Mouse (Mus musculus) liver (tissue): Measurements from ENCODE around the gene Iqca.
A peak's percentile ranks its signal among the peaks of the same experiment; 100 is the strongest.

ENCODE experiments used
- DNase-seq: peaks from one replicate; pipeline ENCODE4 v3.0.0-alpha.2; 2020; ENCODE audit warnings: mixed read lengths

The Iqca gene

DNA sequence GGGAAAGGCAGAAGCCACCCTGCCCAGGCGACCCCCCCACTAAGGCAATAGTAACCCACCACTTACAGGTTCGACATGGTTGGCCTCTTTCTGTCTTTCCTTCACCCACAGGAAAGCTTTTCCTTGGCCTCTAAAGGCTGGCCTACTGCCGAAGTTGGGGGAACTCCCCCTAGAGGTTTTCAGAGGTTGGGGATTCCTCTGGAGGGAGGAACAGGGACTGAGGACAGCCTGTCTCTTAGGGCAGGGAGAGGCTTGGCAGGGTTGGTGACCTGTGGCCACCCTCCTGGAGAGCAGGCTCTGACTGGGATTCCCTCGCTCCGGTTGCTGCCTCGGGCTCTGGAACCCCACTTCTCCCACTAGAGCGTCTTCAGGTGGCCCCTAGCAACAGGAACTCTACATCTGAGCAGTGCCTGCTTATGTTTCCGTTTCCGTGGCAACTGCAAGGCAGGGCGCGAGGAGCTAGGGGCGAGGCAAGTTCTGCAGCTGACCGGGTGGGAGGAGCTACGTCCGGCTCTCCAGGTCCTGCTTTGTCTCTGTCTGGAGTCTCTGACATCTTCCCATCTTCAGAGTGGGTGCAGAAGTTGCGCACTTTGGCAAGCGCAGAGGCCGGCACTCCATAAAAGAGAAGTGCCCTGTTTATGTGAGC lies at the start of gene Iqca:
TSS of gene Iqca (minus strand) at position 303 of the 646 bp plus-strand sequence.
- peak; percentile 66 for DNase-seq

GRCm38 (mm10) chr1:90202207-90202978 lies 49.2 kb upstream of the Iqca start:
- peak; percentile 47 for DNase-seq

GRCm38 (mm10) chr1:90201655-90202054 lies 48.5 kb upstream of the Iqca start:
- DNase-seq, result no peak

DNA sequence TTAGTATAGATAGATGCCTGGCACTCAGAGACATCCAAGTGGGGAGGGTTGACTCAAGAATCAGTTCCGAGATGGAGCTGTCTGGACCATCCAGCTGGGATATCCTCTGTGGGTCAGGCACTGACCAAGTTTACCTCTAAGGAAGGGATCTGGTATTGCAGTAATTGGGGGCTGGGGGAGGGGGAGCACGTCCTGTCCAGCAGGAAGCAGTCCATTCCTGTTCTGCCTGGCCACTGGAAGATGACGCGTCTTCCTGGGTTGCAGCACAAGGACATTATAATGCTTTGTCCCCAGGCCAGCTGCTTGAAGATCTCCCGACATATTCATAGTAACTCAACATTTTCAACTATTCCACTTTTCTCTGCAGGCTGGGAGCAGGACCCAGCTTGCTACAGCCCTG lies 48.0 kb upstream of the Iqca start:
- DNase-seq, result no peak

DNA sequence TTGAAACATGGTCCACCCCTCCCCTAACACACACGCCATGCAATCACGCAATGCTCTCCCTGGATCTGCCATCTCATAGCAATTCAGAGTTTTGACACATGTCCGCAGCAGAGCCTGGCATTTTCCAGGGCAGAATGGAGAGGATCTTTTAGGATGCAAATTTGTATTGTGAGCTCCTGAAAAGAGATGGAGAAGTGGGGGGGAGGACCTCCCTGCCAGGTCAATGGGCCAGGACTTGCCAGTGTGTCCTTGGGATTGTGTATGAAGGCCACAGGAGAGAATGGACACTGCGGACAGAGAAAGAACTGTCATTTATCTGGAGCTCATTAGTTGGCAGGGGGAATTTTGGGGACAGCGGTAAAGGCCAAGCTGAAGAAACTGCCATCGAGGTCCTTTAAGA lies 35.8 kb upstream of the Iqca start:
- no peak for DNase-seq

GRCm38 (mm10) chr1:90186874-90187273 lies 33.7 kb upstream of the Iqca start:
- DNase-seq, result no peak

- no peak for DNase-seq
These were observed 33.0 kb upstream of the Iqca start for GRCm38 (mm10) chr1:90186173-90186572.

- no peak for DNase-seq
These were observed 30.4 kb upstream of the Iqca start for GRCm38 (mm10) chr1:90183602-90184001.

GRCm38 (mm10) chr1:90182521-90182920 lies 29.3 kb upstream of the Iqca start:
- DNase-seq, result no peak

DNA sequence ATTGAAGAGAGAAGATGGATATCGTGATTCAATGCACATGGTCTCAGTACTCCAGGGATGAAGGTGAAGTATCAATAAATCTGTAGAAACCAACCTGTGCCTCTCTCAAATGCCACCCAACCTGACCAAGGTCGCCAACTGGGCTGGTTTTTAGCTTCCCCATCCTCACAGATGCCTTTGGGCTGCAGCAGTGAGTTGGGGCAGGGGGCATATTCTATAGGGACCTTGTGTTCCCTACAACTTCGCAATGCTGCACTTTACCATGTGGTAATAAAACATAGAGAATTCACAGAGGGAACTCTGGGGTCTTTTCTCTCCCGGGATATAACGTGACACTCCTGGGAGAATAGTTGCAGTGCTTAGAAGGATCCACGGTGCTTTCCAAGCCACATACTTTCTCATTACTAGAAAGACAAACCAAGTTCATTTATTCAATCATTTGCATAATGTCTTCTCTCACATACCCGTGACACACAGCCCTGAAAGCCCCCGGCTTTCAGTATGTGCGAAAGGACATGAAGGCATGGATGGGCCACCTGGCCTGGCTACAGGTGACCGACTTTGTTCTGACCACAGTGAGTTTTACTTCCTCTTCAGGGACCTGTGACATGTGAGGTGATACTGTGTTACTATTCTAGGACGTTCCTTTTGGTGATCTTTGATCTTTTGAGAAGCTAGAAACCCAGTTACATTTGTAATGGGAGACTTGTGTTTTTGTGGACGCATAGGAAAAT lies 27.9 kb upstream of the Iqca start:
- DNase-seq, result no peak

DNA sequence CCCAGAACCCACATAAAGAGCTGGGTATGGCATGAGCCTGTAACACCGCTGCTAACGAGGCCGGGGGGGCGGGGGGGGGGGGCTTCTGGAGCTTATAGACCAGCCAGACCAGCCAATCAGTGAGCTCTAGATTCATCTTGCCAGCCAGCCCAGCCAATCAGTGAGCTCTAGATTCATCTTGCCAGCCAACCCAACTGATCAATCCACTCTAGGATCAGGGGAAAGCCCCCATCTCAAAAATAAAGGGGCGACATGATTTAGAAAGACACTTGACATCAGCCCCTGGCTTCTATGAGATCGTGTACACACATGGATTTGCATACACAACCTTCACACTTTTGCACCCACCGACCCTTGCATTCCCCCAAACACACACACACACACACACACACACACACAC lies 27.3 kb upstream of the Iqca start:
- DNase-seq, result no peak

DNA sequence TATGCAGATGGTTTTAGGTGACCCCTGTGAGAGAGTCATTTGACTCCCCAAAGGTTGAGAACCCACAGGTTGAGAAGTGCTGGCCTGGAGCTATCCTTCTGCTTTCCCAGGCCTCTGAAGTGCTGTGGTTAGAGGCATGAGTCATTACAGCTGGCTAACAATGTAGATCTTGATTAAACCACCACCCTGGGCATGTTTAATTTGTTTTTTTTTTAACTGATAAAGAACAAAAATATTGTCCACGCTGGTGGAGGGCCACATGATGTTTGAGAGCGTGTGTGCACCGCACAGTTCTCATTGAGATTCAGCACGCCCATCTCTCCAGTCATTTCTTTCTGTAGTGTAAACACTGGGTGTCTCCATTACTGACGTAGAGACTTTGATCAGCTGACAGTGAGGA lies 24.8 kb upstream of the Iqca start:
- DNase-seq, result no peak

DNA sequence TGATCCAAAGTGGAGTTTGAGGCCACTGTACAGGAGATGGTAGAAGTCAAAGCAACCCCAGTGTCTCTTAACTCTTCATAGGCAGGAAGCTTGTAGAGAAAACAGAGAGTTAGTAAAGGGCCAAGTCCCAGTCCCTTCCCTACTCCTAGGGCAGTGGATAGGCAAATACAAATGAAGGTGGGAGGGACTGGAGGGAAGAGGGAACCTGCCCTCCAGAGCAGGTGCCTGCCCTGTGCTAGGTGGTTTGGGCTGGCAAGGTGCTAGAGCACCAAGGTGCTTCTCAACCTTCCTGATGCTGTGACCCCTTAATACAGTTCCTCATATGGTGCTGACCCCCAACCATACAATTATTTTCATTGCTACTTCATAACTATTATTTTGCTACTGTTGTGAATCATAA lies 24.4 kb upstream of the Iqca start:
- no peak for DNase-seq

GRCm38 (mm10) chr1:90176223-90176622 lies 23.0 kb upstream of the Iqca start:
- DNase-seq, result no peak

GRCm38 (mm10) chr1:90174338-90174737 lies 21.1 kb upstream of the Iqca start:
- DNase-seq, result no peak

GRCm38 (mm10) chr1:90164319-90164718 lies 11.1 kb upstream of the Iqca start:
- no peak for DNase-seq

DNA sequence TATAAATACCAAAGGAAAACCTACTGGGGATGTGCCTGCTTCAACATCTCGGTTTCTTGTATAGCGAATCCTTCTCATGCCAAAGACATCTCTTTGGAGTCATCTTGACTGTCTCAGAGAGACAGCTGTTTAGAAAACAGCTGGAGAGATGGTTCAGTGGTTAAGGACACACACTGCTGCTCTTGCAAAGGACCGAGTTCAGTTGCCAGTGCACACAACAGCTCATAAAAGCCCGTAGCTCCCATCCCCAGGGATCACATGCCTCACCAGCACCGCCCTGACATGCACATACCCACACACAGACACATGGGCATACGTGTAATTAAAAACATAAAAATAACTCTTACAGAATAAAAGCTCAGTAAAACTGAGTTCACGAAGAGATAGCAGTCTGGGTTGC lies 10.0 kb upstream of the Iqca start:
- no peak for DNase-seq

- no peak for DNase-seq
These were observed 9.2 kb upstream of the Iqca start for GRCm38 (mm10) chr1:90162379-90162857.

DNA sequence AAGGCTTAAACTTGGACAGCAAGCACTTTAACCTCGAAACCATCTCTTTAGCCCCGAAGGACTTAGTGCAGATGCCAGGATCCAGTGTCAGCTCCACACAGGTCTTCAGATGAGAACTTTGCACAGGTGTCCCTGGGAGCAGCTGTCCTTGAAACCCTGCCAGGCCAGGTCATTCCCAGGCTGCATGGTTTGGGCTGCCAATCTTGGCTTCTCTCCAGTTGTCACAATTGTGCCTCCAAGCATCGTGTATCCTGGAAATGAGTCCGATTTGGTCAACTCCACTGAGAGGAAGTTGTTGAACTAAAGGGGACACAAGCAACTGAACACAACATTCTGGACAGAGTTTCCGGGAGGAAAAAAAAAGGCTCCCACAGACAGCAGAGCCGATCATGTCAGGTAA lies 8.4 kb upstream of the Iqca start:
- no peak for DNase-seq

DNA sequence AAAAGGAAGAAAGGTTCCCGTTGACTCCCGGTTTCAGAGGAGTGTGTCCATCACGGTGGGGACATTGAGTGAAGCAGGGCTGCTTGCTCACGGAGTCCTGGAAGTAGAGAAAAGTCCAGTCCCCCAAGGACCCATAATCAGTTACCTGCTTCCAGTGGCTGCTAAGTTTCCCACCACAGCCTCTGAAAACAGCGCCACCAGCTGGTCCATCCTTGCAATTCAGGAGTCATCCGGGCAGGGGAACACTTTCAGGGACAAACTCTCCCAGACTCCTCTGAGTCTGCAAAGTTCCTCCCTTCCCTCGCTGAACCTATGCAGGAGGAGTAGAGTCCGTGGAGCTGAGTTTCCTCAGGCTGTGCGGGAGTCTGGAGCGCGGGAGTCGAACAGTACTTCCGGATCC lies 6.7 kb upstream of the Iqca start:
- DNase-seq, result no peak

GRCm38 (mm10) chr1:90156589-90156988 lies 3.4 kb upstream of the Iqca start:
- no peak for DNase-seq

GRCm38 (mm10) chr1:90153787-90154186 lies 586 bp upstream of the Iqca start:
- DNase-seq, result no peak

DNA sequence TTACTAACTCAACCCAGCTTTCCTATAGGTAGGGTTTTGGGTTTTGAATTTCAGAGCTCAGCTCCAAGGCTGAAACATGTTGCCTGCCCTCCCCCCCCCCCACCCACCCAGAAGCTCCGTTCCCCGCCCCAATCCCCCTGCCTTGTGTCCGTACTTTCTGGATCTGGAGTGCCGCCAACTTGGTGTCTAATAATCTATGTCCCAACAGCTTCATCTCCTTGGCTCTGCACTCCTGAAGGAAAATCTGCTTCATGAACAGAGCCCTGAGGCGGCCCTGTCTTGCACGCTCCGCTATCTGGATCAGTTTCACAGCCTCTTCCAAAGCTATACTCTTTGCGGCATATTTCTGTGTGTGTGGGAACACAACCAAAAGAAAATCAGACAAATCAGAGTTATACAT lies 13.5 kb downstream of the Iqca start:
- DNase-seq, result no peak

GRCm38 (mm10) chr1:90132402-90132801 lies 20.8 kb downstream of the Iqca start:
- no peak for DNase-seq
